Mouse (Mus musculus) liver, postnatal 0 days (tissue): ENCODE data around the gene Plxna1.

ENCODE experiments used
- CTCF ChIP-seq: sonication (generic); IDR thresholded peaks from 2 replicates; pipeline ENCODE4 v1.5.1; 2016; ENCODE audit warnings: antibody characterized with exemption, low read depth
- EP300 ChIP-seq: IDR thresholded peaks from 2 replicates; pipeline ENCODE4 v1.6.1; 2016; ENCODE audit warnings: antibody characterized with exemption, low read depth, mild to moderate bottlenecking

- TF ChIP-seq EP300 (no peak), CTCF (no peak)
Measured at GRCm38 (mm10) chr6:89285561-89286285, 76.7 kb downstream of the Plxna1 start.
